Mouse (Mus musculus): Measurements from ENCODE around the gene Sgsm1. TPM values are rescaled to one million over a fixed set of nuclear protein-coding genes. Genes with fewer than 3 reads are reported as not detected.

Sgsm1 gene
- polyA plus RNA-seq, 1 experiment from 2014 or later = 1.2 TPM

GRCm38 (mm10) chr5:113306750-113307477 lies 3.7 kb downstream of the Sgsm1 start:
- H3K4me2 ChIP-seq (replicated peaks; ENCODE audit: low read depth, low read length) = no peak overlapping the region
- 2% methylated on average over 25 of the region's 25 CpGs for WGBS
- no peak overlapping the region for H3K4me3 ChIP-seq (ENCODE audit: low read depth, low read length)
- no peak overlapping the region for H3K27ac ChIP-seq (ENCODE audit: low read length)
- no peak for ATAC-seq
- H3K27me3 ChIP-seq (replicated peaks; ENCODE audit: insufficient read depth, low read length) = 0 out of 2 replicates have a peak, but pooled peaks cover 2% of the 10 kb centered on the region
- peak; percentile 62 for DNase-seq (ENCODE audit: low spot score)
- no peaks in the 10 kb centered on the region for H3K36me3 ChIP-seq (ENCODE audit: insufficient read depth, low read length)
- H3K4me1 ChIP-seq (ENCODE audit: insufficient read depth, low read depth, low read length) = 0 out of 2 replicates have a peak, but pooled peaks cover 4% of the 10 kb centered on the region
- no peak overlapping the region for H3K9ac ChIP-seq (replicated peaks; ENCODE audit: low read depth)
- TF ChIP-seq CTCF (IDR thresholded peaks at IDR 0.05) = no peak
- TF ChIP-seq EP300 (IDR thresholded peaks at IDR 0.05) = no peak
- no peaks in the 10 kb centered on the region for H3K9me3 ChIP-seq (ENCODE audit: low read length)

DNA sequence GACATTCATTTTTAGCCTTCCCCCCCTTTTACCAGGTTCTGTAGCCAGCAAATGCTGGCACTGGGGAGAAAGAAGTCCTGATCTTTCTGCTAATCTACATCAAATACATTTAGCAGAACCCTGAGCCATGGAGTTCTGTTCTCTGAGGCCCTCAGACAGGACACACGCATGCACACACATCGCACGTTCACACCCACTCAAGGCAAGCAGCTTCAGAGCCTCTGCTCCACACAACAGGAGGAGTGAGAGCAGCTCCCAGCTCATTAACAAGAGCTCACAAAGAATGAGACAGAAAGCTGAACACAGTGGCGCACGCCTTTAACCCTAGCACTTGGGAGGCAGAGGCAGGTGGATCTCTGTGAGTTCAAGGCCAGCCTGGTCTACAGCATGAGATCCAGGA lies 6.1 kb downstream of the Sgsm1 start:
- no peak overlapping the region for H3K9ac ChIP-seq (replicated peaks; ENCODE audit: low read depth)
- TF ChIP-seq EP300 (IDR thresholded peaks at IDR 0.05) = no peak
- no peak for TF ChIP-seq CTCF (IDR thresholded peaks at IDR 0.05)
- no peak overlapping the region for H3K4me2 ChIP-seq (replicated peaks; ENCODE audit: low read depth, low read length)
- H3K4me1 ChIP-seq (ENCODE audit: insufficient read depth, low read depth, low read length) = 0 out of 2 replicates have a peak, but pooled peaks cover 4% of the 10 kb centered on the region
- H3K27me3 ChIP-seq (replicated peaks; ENCODE audit: insufficient read depth, low read length) = 0 out of 2 replicates have a peak, but pooled peaks cover 2% of the 10 kb centered on the region
- H3K4me3 ChIP-seq (ENCODE audit: low read depth, low read length) = no peak overlapping the region
- WGBS = 82% methylated on average over 5 of the region's 5 CpGs
- ATAC-seq = no peak
- no peaks in the 10 kb centered on the region for H3K36me3 ChIP-seq (ENCODE audit: insufficient read depth, low read length)
- H3K27ac ChIP-seq (ENCODE audit: low read length) = no peak overlapping the region
- DNase-seq (ENCODE audit: low spot score) = no peak
- no peaks in the 10 kb centered on the region for H3K9me3 ChIP-seq (ENCODE audit: low read length)

DNA sequence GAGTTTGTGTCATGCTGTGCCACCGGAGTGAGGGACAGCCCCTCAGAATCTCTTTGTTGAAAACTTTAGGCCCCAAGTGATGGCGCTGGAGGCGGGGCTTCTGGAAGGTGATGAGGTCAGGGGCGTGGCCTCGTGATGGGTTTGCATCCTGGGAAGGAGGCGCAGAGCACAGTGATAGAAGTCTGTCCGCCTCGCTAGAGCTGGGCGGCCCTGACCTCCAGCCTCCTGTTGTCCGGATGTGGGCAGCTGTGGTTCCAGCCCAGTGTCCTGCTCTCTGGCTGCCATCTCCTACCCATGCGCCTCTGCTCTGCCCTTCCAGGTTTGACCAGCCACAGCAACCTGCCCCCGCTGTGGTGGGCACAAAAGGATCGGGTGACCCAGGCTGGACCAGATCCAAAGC lies 8.7 kb downstream of the Sgsm1 start:
- H3K27me3 ChIP-seq (replicated peaks; ENCODE audit: insufficient read depth, low read length) = 0 out of 2 replicates have a peak, but pooled peaks cover 2% of the 10 kb centered on the region
- TF ChIP-seq EP300 (IDR thresholded peaks at IDR 0.05) (no peak), CTCF (IDR thresholded peaks at IDR 0.05) (no peak)
- no peak for ATAC-seq

DNA sequence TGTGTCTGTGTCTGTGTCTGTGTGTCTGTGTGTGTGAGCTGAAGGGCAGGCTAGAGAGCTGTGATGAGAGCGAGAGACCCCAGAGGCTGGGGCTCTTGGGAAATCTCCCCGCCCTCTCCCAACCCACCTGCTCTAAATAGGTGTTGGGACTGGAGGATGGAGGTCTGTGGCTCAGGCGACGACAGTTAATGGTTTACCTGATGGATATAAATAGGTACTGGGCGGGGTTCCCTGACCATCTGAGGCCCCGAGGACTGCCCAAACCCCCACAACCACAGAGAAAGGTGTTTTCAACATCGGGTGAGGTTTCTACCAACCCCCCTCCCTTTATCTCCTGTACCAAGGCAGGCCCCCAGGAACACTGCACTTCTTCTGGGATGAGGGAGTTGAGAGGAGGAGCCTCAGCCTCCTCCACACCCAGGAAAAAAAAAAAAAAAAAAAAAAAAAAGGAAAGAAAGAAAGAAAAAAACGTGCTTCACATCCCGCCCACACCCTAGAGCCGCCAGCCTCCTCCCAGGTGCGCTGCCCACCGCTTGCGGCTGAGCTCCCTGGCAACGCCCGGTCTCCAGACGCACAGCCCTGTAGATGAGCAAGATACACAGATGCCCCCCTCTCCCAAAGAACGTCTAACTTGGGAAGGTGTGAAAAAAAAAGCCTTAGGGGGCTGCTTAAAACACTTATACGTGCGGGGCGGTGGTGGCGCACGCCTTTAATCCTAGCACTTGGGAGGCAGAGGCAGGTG lies 10.3 kb downstream of the Sgsm1 start:
- Histone ChIP-seq H3K27ac (ENCODE audit: low read length) (no peak overlapping the region), H3K9me3 (ENCODE audit: low read length) (no peaks in the 10 kb centered on the region), H3K4me3 (ENCODE audit: low read depth, low read length) (no peak overlapping the region), H3K27me3 (replicated peaks; ENCODE audit: insufficient read depth, low read length) (no peaks in the 10 kb centered on the region), H3K4me2 (replicated peaks; ENCODE audit: low read depth, low read length) (no peak overlapping the region), H3K36me3 (ENCODE audit: insufficient read depth, low read length) (no peaks in the 10 kb centered on the region), H3K4me1 (ENCODE audit: insufficient read depth, low read depth, low read length) (no peaks in the 10 kb centered on the region), H3K9ac (replicated peaks; ENCODE audit: low read depth) (no peak overlapping the region)
- TF ChIP-seq EP300 (IDR thresholded peaks at IDR 0.05) = no peak
- TF ChIP-seq CTCF (IDR thresholded peaks at IDR 0.05) = no peak
- DNase-seq (ENCODE audit: low spot score) (no peak), ATAC-seq (no peak)
- WGBS = 49% methylated on average over 22 of the region's 22 CpGs

More for the DNA sequence above, 8.7 kb downstream of the Sgsm1 start:
- H3K4me3 ChIP-seq (ENCODE audit: low read depth, low read length) = no peak overlapping the region
- WGBS = 26% methylated on average over 13 of the region's 13 CpGs
- H3K4me1 ChIP-seq (ENCODE audit: insufficient read depth, low read depth, low read length) = 0 out of 2 replicates have a peak, but pooled peaks cover under 1% of the 10 kb centered on the region
- DNase-seq (ENCODE audit: low spot score) = no peak
- H3K27ac ChIP-seq (ENCODE audit: low read length) = no peak overlapping the region
- H3K9me3 ChIP-seq (ENCODE audit: low read length) = no peaks in the 10 kb centered on the region
- no peak overlapping the region for H3K9ac ChIP-seq (replicated peaks; ENCODE audit: low read depth)
- no peaks in the 10 kb centered on the region for H3K36me3 ChIP-seq (ENCODE audit: insufficient read depth, low read length)
- H3K4me2 ChIP-seq (replicated peaks; ENCODE audit: low read depth, low read length) = no peak overlapping the region

- ATAC-seq (no peak), DNase-seq (ENCODE audit: low spot score) (no peak)
- H3K27ac ChIP-seq (ENCODE audit: low read length) = no peak overlapping the region
- no peaks in the 10 kb centered on the region for H3K9me3 ChIP-seq (ENCODE audit: low read length)
- H3K4me3 ChIP-seq (ENCODE audit: low read depth, low read length) = no peak overlapping the region
- H3K4me1 ChIP-seq (ENCODE audit: insufficient read depth, low read depth, low read length) = no peaks in the 10 kb centered on the region
- H3K27me3 ChIP-seq (replicated peaks; ENCODE audit: insufficient read depth, low read length) = no peaks in the 10 kb centered on the region
- no peaks in the 10 kb centered on the region for H3K36me3 ChIP-seq (ENCODE audit: insufficient read depth, low read length)
- H3K9ac ChIP-seq (replicated peaks; ENCODE audit: low read depth) = no peak overlapping the region
- TF ChIP-seq CTCF (IDR thresholded peaks at IDR 0.05) (no peak), EP300 (IDR thresholded peaks at IDR 0.05) (no peak)
- no peak overlapping the region for H3K4me2 ChIP-seq (replicated peaks; ENCODE audit: low read depth, low read length)
- 40% methylated on average over 9 of the region's 9 CpGs for WGBS
Measured at GRCm38 (mm10) chr5:113299433-113299832, 11.2 kb downstream of the Sgsm1 start.

GRCm38 (mm10) chr5:113298826-113299225 lies 11.8 kb downstream of the Sgsm1 start:
- no peaks in the 10 kb centered on the region for H3K4me1 ChIP-seq (ENCODE audit: insufficient read depth, low read depth, low read length)
- no peaks in the 10 kb centered on the region for H3K36me3 ChIP-seq (ENCODE audit: insufficient read depth, low read length)
- TF ChIP-seq CTCF (IDR thresholded peaks at IDR 0.05) (no peak), EP300 (IDR thresholded peaks at IDR 0.05) (no peak)
- H3K9me3 ChIP-seq (ENCODE audit: low read length) = no peaks in the 10 kb centered on the region
- 53% methylated on average over 6 of the region's 6 CpGs for WGBS
- no peak overlapping the region for H3K27ac ChIP-seq (ENCODE audit: low read length)
- H3K9ac ChIP-seq (replicated peaks; ENCODE audit: low read depth) = no peak overlapping the region
- H3K4me2 ChIP-seq (replicated peaks; ENCODE audit: low read depth, low read length) = no peak overlapping the region
- H3K27me3 ChIP-seq (replicated peaks; ENCODE audit: insufficient read depth, low read length) = no peaks in the 10 kb centered on the region
- DNase-seq (ENCODE audit: low spot score) (no peak), ATAC-seq (no peak)
- no peak overlapping the region for H3K4me3 ChIP-seq (ENCODE audit: low read depth, low read length)
